Mouse (Mus musculus) urinary bladder, postnatal 0 days (tissue): ENCODE measurements around the gene Olfr960. TPM values are rescaled to one million over a fixed set of nuclear protein-coding genes. Genes with fewer than 3 reads are reported as not detected.

Experiments used
- polyA plus RNA-seq: library from polyadenylated mRNA; unstranded; fragments of >200 nt; fragmentation: Nextera tagmentation; extraction: Ambion mirVana; gene quantifications from 2 replicates; pipeline ENCODE4 v1.2.1, GENCODE M21; 2015

The Olfr960 gene
- polyA plus RNA-seq = not detected in 2 replicates

DNA sequence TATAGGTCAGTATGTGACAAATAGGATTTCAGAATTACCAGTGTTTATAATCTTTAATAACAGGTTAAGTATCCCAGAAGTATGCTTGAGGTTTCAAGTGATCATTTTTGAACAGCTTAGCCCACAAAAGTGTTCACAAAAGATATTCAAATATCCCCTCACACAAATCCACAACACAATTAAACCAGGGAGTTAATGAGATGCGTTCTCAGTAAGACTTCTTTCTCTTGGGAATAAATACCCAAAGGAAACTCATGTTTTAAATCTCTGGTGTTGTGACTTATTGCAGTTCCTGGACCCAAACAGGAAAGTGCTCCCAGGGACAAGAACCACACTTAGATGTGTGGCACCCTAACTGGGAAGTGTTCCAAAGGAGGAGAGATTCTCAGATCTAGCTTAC is at the start of gene Olfr960:
Gene Olfr960 (plus strand): TSS at position 301 of the 400 bp plus-strand sequence.

DNA sequence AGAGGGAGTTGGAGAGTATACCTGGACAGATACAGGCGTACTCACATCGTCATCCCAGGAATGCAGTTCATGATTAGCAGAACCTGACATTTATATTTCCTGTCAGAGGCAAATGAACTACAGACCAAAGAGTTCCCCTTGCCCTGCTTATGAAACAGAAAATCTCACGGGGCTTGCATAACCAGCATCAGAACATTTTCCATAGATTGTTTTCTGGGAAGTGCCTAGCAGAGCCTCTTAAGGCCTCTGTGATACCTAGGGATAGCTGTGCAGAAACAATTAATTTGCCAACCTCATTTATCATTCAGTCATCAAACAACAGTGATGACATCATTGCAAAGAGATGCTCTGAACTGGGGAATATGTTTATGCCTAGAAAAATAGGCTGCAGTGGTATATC is 45.7 kb upstream of the Olfr960 start, which contains the start of gene Olfr959:
Gene Olfr959 (minus strand): TSS at position 101 of the 400 bp plus-strand sequence.

DNA sequence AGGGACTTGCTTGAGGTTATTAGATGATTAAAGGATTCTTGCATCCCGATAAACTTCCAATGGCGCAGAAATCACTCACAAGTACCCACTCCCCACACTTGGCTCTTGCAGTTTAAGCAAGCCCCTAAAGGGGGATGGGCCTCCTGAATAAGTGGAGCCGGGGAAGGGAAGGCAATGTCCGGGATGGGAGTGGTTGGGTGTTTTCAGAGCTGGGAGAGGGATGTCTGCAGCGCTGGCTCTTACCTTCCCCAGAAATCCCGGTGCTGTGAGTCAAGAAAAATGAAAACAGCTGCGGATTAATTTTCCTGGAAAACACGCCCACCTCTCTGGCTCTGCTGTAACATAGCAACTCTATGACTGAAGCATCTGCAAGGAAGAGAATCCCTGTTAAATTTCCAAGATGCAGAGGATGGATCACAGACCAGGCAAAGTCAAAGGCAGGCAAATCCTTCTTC is 17.1 kb upstream of the Olfr960 start, which contains the start of gene AW551984:
Gene AW551984 (minus strand): TSS at position 405 of the 455 bp plus-strand sequence.

DNA sequence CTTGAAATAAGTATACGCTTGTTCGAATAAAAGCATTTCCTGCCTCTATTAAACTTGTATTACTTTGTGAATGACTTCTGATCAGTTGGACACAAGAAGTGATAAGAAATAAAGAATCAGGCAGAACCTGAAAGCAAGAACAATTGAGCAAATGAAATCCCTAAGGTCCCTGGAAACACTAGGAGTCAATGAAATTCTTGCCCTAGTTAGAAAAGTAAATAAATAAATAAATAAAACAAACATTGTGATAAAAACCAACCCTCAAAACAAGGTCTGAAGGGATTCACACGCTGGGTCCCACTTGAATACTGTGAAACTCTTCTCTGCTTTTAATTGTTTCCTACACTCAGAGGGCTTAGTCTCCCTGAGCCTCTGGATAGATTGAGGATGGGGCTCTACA is 10.8 kb upstream of the Olfr960 start, which contains the start of gene Olfr148:
Gene Olfr148 (plus strand): TSS at position 301 of the 400 bp plus-strand sequence.

DNA sequence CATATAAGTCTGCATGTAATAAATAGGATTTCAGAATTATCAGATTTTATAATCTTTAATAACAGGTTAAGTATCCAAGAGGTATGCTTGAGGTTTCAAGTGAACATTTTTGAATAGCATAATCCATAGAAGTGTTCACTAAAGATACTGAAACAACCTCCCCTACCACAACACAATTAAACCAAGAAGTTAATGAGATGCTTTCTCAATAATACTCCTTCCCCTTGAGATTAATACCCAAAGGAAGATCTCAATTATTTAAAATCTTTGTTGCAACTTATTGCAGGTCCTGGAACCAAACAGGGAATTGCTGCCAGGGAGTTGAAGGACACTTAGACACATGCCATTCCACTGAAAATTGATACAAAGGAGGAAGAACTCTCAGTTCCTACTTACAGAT is 23.6 kb downstream of the Olfr960 start, which contains the start of gene Olfr961:
Gene Olfr961 (plus strand): TSS at position 301 of the 400 bp plus-strand sequence.

DNA sequence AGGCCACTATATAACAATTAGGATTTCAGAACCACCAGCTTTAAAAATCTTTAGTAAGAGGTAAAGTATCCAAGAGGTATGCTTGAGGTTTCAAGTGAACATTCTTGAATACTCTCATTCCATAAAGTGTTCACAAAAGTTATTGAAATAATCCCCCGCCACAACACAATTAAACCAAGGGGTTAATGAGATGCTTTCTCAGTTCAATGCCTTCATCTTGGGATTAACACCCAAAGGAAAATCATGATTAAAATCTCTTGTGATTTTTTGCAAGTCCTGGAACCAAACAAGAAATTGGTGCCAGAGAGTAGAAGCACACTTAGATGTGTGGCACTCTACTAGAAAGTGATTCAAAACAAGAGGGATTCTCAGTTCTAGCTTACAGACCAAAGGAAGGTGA is 45.7 kb downstream of the Olfr960 start, which contains the start of gene Olfr963:
Gene Olfr963 (plus strand): TSS at position 301 of the 400 bp plus-strand sequence.

Other genes with a start within 250 kb of the Olfr960 start
- not detected in 2 replicates for gene Olfr951, start 234.0 kb upstream of the Olfr960 start, polyA plus RNA-seq
- gene Olfr952, start 194.2 kb upstream of the Olfr960 start, polyA plus RNA-seq = not detected in 2 replicates
- gene Olfr954, start 164.7 kb upstream of the Olfr960 start, polyA plus RNA-seq = not detected in 2 replicates
- not detected in 2 replicates for gene Olfr955, start 149.4 kb upstream of the Olfr960 start, polyA plus RNA-seq
- gene Olfr44, start 127.4 kb upstream of the Olfr960 start, polyA plus RNA-seq = not detected in 2 replicates
- gene Olfr957, start 105.6 kb upstream of the Olfr960 start, polyA plus RNA-seq = not detected in 2 replicates
- gene Olfr958, start 67.3 kb upstream of the Olfr960 start, polyA plus RNA-seq = not detected in 2 replicates
- gene Olfr959, start 45.8 kb upstream of the Olfr960 start, polyA plus RNA-seq = not detected in 2 replicates
- 16.3 and 17.9 TPM in 2 replicates for gene AW551984, start 17.0 kb upstream of the Olfr960 start, polyA plus RNA-seq
- not detected in 2 replicates for gene Olfr148, start 10.7 kb upstream of the Olfr960 start, polyA plus RNA-seq
- gene Olfr961, start 23.7 kb downstream of the Olfr960 start, polyA plus RNA-seq = not detected in 2 replicates
- gene Olfr963, start 45.8 kb downstream of the Olfr960 start, polyA plus RNA-seq = not detected in 2 replicates
- not detected in 2 replicates for gene Olfr149, start 85.7 kb downstream of the Olfr960 start, polyA plus RNA-seq
- not detected in 2 replicates for gene Olfr965, start 90.0 kb downstream of the Olfr960 start, polyA plus RNA-seq
- gene Olfr150, start 109.6 kb downstream of the Olfr960 start, polyA plus RNA-seq = not detected in 2 replicates
- not detected in 2 replicates for gene Olfr967, start 124.9 kb downstream of the Olfr960 start, polyA plus RNA-seq
- gene Olfr968, start 161.9 kb downstream of the Olfr960 start, polyA plus RNA-seq = not detected in 2 replicates
- gene Olfr969, start 169.6 kb downstream of the Olfr960 start, polyA plus RNA-seq = not detected in 2 replicates
- gene Olfr970, start 187.5 kb downstream of the Olfr960 start, polyA plus RNA-seq = not detected in 2 replicates
- gene Olfr971, start 215.5 kb downstream of the Olfr960 start, polyA plus RNA-seq = not detected in 2 replicates
- not detected in 2 replicates for gene Olfr972, start 245.0 kb downstream of the Olfr960 start, polyA plus RNA-seq